Mouse (Mus musculus) kidney, adult 18-20 months (tissue): ENCODE results near the gene Rtl10.
"Not testable (repeated sequence)": the region's sequence is repeated elsewhere in the genome, so short reads cannot be mapped to it uniquely, and the experiment has no call there.

Experiments used
- DNase-seq: peaks from one replicate; pipeline ENCODE4 v3.0.0; 2021

The Rtl10 gene

DNA sequence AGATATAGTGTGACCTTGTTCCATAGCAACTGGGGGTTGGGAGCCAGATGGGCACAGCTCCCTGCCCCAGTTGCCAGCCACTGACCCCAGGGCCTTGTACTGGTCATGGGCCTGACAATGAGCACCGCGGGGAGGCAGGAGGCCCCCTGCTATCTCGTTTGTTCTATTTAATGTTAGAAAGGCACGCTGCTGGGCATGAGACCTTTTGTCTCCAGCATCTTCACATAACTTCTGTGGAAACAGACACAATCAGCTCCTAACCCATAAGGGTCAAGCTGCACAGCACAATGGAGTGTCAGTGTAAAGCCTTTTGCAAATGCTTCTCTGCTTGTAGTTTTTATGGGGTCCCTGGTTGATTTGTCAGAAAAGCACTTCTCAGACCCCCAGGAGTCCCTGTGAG, 14.3 kb upstream of the Rtl10 start:
- DNase-seq = no peak

DNA sequence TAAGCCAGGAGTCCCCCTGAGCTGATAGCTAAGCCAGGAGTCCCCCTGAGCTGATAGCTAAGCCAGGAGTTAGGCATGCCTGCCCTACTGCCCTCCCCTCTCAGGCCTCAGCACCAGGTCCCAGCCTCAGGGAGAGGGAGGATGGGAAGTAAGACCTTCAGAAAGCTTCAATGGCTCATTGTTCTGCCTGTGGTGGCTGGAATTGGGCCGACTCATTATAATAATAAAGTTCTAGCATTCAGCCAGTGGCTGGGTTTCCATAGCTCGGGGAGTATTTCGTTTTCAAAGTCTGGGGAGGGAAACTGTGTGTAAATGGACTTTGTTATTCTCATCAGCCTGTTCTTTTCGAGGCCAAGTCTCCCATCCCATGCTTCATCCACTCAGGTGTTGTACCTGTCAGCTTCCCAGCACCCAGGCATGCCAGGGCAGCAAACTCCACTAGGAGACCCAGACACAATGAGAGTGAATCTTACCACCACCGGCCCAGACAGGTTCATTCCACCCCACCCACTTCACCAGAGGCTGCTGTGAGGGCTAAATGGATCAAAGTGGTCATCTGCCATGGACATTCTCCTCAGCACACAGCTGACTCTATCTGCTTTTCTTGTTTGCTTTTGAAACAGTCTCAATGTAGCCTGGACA, 13.8 kb upstream of the Rtl10 start:
- DNase-seq = no peak

DNA sequence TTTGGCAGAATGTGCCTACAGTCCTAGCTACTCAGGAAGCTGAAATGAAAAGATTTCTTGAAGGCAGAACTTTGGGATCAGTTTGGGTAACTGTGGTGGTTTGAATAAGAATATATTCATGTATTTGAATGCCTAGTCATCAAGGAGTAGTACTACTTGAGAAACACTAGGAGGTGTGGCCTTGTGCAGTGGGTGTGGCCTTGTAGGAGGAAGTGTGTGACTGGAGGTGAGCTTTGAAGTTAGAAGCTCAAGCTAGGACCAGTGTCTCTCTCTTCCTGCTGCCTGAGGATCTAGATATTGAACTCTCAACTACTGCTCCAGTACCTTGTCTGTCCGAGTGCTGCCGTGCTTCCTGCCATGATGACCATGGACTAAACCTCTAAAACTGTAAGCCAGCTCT, 12.6 kb upstream of the Rtl10 start:
- DNase-seq = no peak

DNA sequence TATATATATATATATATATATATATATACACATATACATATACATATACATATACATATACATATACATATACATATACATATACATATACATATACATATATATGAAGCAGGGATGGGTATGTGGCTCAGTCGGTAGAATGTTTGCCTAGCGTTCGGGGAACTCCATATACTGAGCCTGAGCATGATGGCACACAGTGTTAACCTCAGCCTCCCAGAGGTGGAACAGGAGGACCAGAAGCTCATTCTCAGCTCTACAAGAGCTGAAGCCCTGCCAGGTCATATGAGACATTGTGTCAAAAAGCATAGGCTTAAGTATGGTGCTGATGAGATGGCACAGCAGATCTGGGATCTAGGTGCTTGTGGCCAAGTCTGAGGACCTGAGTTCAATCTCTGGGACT, 8.4 kb upstream of the Rtl10 start:
- DNase-seq = no peak

DNA sequence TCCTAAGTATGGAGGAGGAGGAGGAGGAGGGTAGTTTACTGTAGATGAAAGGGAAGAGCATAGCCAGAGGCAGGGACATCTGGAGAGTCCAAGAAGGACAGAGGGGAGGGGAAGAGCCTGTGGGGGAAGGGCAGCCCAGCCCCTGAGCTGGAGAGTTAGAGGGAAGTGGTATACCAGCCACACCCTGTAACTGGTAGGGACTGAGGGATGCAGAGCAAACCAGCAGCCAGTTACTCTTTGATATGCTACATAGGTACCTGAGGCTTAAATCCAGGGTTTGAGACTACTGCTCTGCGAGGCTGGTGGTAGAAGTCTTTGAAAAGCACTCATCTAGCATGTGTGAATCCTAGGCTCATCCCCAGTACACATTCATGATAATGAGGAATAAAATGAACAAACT, 7.8 kb upstream of the Rtl10 start:
- DNase-seq = no peak

DNA sequence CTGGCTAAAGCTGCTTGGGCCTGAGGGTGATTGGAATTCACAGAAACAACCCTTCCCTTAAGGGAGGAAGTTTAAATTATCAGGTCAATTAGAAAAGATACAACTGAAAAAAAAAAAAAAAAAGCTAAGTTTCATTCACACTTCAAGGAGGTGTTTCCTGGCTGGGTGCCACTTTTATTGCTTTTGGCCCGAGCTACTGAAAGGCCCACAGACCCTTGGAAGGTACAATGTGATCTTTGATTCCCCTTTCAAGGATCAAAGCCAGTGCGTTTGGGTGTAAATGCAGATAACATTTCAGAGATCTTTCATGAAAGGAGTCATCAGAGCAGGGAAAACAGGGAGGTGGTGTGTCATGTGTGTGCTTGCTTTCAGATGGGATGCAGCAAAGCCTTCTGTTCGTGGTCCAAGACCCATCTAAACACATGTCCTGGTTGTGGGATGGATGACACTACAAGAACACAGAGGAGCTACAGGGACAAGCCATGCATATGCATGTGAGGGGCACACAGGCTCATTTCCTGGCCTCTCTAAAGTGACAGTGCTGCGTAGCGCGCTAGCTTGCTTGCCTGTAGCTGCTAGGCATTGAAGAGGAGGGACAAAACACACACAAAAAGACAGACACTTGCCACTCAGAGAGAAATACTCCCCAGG, 711 bp upstream of the Rtl10 start:
- no peak for DNase-seq

DNA sequence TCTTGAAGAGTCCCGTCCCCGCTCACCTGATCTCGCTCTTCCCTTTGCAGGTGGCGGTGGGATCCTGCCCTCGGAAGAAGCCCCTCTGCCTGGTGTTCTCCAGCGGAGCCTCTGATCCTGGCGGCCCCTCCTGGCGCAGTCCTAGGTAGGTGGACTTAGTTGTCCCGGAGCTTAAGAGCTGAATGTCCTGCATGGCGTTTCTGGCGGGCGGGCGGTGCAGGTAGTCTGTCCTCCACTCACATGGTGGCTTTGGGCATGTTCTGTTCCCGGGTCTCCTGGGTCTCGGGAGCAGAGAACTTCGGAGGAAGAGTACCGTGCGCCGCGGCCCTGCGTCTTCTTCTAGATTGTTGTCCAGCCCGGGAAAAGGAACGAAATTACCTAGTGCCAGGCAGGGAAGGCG, 295 bp downstream of the Rtl10 start:
- DNase-seq = no peak

DNA sequence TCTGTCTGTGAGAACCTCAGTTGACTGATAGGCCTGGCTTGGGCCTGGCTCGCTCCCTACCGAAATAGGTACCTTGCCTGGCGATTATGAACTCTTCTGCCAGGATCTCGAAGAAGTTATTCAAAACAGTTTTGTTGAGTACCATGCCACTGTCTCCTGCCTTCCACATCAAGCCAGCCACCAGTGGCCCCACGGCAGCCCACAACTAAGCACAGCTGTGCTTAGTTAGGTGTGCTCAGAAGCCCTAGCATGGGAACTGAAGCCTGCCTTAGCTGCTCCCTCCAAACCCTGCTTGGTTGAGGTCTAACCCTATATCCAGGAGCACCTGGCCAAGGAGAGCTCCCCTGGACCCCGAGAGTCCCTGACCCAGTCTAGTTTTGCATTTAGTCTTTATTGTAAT, 2.8 kb downstream of the Rtl10 start:
- no peak for DNase-seq

DNA sequence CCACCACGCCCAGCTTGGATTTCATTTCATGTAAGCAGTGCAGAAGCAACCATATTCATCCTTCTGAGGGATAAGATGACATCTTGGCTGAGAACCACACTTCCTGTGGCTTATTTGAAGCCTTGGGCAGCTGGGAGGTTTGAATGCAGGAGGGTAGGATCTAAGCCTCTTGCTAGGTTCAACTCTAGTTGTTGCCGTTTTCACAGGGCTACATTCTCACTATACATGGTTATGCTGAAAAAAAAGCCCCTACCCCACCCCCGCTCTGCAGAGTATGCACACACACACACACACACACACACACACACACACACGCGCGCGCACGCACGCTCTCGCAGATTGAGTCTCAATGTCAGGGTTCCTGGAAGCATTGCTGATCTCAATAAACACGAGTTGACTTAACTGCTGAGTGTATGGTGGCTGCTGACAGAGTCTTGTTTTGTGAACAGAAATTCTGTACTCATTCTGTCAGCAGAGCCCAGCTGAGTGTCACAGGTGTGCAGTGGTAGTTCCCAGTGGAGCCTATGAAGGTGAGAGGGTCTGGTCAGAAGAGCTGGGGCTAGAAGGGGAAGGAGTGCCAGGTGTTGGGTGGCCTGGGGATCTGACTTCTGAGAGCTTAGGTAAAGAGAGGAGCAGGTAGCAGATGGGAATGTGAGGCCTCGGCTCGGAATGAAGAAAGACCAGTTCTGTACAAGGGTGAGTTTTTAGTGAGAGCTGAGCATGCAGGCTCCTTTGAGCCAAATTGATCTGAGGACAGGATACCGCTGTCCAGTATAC, 5.1 kb downstream of the Rtl10 start:
- DNase-seq = no peak

DNA sequence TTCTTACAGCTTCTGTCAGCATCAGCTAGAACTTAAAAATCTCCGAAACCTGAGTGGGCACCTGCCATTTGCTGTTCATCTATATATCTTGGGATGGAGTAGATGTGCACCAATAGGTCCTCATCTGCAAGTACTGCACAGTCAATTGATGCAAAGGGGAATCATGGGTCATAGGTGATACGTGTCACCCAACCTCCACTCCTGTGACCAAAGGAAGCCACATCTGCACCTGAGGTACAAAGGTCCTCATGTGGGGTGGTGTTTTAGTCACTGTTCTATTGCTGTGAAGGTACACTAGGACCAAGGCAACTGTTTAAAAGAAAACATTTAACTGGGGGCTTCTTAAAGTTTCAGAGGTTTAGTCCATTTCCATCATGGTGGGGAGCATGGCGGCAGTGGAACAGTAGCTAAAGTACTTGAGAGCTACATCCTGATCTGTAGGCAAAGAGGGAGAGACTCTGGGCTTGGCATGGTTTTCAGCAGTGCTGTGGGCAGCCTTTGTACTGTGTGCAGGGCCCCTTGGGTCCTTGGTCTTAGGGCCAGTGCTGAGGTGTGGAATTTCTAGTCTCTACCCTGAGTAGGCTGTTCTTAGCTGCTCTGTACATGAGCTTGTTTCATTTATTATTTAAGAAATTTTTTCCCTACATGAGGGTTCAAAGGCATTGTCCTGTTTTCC, 8.0 kb downstream of the Rtl10 start:
- no peak for DNase-seq

DNA sequence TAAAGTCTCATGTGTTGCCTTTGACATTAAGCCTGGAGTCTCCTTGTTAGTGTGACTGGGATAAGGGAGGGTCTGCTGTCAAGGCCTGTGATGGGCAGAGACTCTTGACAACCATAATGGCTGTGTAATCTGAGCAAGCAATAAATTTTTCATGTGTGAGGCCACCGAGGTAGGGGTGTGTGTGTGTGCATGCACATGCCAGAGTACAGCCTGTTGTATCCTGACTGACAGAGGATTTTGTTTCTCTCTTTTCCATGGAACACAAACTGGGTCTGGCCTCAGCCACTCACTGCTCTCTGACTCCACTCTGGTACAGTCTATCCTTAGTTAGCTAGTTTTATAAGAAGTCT, 8.5 kb downstream of the Rtl10 start:
- DNase-seq = no peak

DNA sequence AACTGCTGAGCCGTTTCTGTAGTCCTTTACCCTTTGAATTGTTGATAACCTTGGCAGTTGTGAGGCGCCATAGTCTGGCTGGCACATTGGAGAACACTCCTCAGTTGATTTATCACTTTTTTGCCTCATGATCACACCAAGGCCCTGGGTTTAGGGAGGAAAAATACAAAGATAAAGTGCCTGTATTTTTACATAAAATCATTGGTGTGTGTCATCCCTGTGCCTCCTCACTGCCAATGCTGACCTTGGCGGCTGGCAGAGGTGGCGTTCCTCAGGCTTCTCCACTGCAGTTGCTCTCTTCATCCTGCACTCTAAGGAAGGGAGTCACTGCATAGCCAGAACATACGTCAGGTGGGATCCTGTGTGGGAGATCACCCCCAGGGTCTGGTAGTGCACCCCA, 13.0 kb downstream of the Rtl10 start:
- no peak for DNase-seq

DNA sequence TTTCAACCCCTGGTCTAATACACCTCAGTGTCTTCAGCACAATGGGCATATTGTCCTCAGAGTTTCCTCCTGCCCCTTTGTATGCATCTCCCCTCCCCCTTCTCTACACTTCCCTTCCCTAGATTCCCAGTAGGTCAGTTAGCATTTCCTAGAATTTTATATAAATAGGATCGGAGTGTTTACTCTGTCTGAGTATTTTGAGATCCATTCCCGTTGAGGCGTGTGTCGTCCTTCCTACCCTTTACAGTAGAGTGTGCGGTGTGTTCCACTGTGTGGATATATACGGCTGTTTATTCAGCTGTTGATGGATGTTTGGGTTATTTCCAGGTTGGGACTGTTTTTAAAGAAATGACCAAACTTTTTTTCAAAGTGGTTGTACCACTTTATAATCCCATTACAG, 14.8 kb downstream of the Rtl10 start:
- DNase-seq = no peak

DNA sequence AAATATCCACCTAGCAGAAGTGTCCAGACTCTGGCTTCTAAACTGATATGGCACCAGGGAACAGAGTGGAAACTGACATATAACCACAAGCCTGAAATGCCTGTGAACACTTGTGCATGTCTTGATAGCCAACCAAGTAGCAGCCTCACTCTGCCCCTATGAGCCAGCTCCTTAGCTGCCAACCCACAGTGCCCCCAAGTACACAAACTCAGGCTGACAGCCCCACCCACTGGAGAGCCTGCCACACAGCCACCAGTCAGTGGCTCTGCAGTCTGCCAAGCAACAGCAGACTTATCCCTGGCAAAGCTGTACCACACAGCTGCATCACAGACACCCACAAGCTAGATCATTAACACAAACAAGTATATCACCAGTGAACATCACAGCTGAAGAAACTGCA, 19.4 kb downstream of the Rtl10 start:
- DNase-seq = no peak

DNA sequence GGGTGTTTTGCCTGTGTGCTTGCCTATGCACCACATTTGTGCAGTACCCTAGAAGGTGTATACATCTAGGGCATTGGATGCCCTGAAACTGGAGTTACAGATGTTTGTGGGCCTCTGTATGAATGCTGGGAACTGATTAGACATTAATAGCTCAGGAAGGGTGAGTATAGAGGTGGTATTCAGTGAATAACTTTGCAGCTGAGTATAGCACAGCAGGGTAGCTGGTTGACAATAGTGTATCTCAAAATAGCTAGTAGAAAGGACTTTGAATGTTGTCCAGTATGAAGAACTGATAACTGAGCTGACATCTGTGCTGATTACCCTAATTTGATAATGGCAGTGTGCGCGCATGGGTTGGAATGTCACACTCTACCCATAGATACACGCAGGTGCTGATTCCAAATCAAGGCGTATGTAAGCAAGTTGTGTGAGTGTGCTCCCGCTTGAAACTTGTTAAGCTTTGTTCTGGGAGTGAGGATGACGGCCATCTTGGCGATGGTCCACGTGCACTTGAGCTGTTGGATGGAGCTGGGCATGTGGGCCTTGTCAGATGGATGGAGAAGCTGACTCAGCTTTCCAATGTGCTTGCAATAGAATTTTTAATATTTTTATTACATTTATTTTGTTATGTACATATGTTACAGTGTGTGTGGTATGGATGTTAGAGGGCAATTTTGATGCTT, 25.0 kb downstream of the Rtl10 start:
- no peak for DNase-seq

DNA sequence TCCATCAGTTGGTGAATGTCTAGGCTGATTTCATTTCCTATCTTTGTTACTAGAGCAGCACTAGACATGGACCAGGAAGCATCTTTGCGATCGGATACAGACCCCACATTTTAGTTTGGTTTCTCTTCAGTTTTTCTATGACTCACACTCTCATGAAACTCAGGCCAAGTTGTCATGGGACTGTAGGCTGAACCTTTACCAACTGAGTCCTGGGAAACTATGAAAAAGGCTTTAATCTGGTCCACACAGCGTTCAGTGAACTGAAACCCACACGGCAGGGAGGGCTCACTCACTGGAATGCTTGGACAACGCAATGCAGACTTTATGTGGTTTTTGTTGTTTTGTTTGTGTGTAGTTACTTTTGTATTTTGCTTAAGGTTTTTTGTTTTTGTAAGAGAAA, 30.0 kb downstream of the Rtl10 start:
- no peak for DNase-seq

DNA sequence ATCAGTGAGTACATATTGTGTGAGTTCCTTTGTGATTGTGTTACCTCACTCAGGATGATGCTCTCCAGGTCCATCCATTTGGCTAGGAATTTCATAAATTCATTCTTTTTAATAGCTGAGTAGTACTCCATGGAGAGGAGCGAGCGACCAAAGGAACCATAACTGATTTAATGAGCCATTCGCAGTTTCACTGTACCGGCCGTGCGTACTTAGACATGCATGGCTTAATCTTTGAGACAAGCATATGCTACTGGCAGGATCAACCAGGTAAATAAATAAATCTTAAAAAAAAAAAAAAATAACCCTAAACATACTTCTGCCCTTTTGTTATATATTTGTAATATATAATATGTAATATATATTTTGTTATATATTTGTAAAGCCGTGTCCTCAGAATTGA, 34.4 kb downstream of the Rtl10 start:
- not testable (repeated sequence) for DNase-seq

DNA sequence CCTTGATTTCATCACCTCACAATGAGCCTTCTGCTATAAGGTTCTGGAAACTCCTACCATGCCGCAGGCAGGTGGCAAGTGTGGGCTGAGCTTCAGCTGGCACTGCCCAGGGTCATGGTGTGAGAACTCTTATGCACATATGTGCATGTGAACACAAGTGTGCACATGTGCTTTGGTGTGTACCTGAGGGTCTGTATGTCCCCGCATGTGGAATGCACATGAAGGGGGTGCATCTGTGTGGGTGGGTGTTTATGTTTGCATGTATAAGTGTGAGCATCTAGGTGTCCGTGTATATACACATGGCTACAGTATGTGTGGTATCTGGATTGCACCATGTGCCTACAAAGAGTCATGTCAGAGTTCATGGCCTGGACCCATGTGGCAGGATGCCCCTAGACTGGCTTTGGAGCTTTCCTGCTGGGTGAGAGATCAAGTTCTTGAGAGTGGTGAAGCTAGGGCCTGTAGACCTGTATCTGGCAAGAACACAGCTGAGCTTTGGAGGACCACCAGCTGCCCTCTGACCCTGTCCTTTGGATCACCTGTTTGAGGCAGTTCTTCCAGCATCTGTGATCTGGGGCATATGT, 38.8 kb downstream of the Rtl10 start:
- DNase-seq = no peak

DNA sequence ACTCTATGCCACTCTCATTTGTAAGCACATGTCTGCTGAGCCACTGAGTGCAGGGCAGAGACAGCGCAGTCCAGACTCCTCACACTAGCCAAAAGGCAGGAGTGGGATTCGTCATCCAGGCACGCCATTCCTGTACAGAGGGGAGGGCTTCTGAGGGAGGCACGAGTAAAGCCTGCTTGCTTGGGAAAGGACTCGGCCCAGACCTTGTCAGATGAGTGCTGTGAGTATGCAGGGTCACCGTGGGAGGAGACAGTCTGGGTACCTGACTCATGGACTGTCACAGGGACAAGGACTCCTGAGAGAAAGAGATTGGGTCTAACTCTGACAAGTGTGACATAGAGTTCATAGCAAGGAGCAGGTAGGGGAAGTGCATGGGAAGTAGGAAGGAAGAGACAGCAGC, 40.6 kb downstream of the Rtl10 start:
- no peak for DNase-seq

DNA sequence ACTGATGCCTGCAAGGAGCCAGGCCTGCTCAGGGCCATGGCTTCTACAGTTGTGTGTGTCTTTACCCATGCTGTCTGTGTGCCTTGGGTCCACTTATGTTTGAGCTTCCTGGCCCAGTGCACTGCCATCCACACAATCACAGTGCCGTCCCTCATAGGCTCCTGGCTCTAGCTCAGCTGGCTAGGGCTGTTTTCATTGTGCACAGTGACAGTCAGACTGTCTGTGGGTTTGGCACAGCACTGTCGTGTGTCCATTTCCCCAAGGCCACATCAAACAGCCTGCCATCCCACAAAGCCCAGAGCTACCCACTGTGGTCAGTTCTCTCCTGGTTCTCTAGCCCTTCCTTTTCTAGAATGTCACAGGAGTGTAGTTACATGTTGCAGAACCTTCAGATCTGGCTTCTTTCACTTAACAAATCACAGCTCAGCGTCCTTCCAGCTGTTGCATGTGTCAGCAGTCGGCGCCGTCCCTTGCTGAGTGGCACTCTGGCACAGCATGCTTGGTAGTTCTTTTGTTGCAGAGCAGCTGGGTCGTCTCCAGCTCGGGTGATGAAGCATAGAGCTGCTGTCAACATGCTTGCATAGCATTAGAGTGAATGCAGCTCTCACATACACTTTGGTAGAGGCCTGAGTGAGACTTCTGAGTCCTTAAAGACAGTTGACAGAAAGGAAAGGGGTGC, 44.6 kb downstream of the Rtl10 start:
- no peak for DNase-seq

DNA sequence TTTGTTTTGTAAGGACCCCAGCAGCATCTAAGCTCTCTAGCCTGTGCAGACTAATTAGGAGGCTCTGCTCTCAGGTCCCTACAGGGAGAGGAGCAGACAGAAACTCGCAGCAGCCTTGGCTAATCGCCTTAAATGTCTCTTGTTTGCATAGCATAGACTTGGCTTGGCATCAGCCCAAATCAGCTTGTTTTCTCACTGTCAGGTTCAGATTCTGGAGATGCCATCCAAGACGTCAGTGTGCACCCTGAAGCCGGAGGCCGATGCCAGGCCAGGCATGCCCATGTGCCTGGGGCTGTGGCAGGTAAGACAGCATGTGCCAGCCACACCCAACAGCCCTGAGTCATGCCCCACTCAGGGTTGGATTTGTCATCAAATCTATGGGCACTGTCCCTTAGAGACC, 49.2 kb downstream of the Rtl10 start:
- DNase-seq = no peak
